Mouse (Mus musculus) heart, postnatal 0 days (tissue): ENCODE results near the gene Gramd1c. TPM values are rescaled to one million over a fixed set of nuclear protein-coding genes. Genes with fewer than 3 reads are reported as not detected.
A peak's percentile ranks its signal among the peaks of the same experiment; 100 is the strongest.

Experiments used
- ATAC-seq: fragments of 200-750 bp; cut with Nextera tagmentation; 2 replicates; pipeline ENCODE4 v1.8.0; 2017; ENCODE audit warnings: low read depth, moderate number of reproducible peaks, moderate library complexity; ENCODE audit not compliant: insufficient read depth
- DNase-seq: peaks from one replicate; pipeline ENCODE4 v3.0.0-alpha.2; 2016; ENCODE audit warnings: low spot score
- H3K27ac ChIP-seq: fragments of 300-500 bp; sonication (generic); 2 replicates; pipeline ENCODE4 v1.5.1; 2014; ENCODE audit warnings: low read depth, mild to moderate bottlenecking
- H3K27me3 ChIP-seq: fragments of 300-500 bp; sonication (generic); 2 replicates; pipeline ENCODE4 v1.6.1; 2014; ENCODE audit warnings: low read length, mixed read lengths; ENCODE audit not compliant: control insufficient read depth, insufficient read depth
- H3K36me3 ChIP-seq: fragments of 300-500 bp; sonication (generic); replicated peaks from 2 replicates; pipeline ENCODE4 v1.6.1; 2014; ENCODE audit warnings: low read length, mixed read lengths; ENCODE audit not compliant: control insufficient read depth, insufficient read depth
- H3K4me1 ChIP-seq: fragments of 300-500 bp; sonication (generic); 2 replicates; pipeline ENCODE4 v1.6.1; 2014; ENCODE audit warnings: antibody characterized with exemption; ENCODE audit not compliant: control insufficient read depth, insufficient read depth
- H3K4me2 ChIP-seq: fragments of 300-500 bp; sonication (generic); 2 replicates; pipeline ENCODE4 v1.6.1; 2014; ENCODE audit warnings: low read depth, mild to moderate bottlenecking, low read length, moderate library complexity
- H3K4me3 ChIP-seq: fragments of 300-500 bp; sonication (generic); 2 replicates; pipeline ENCODE4 v1.5.1; 2014; ENCODE audit warnings: low read depth, low read length
- H3K9ac ChIP-seq: fragments of 300-500 bp; sonication (generic); replicated peaks from 2 replicates; pipeline ENCODE4 v1.6.1; 2014; ENCODE audit warnings: low read depth, low read length, mixed read lengths
- H3K9me3 ChIP-seq: fragments of 300-500 bp; sonication (generic); replicated peaks from 2 replicates; pipeline ENCODE4 v1.6.1; 2016; ENCODE audit warnings: low read length; ENCODE audit not compliant: control insufficient read depth
- CTCF ChIP-seq: IDR thresholded peaks from 2 replicates; pipeline ENCODE4 v1.5.1; 2016; ENCODE audit warnings: antibody characterized with exemption, control low read depth, low read depth
- EP300 ChIP-seq: IDR thresholded peaks from 2 replicates; pipeline ENCODE4 v1.6.1; 2016; ENCODE audit warnings: antibody characterized with exemption, low read depth
- WGBS: fragments of 180-500 bp; shearing (Covaris S2); extraction: QIAGEN DNeasy Blood & Tissue Kit; methylation state at CpG from one replicate; pipeline ENCODE4 v1.1.7; 2014; 5-methylcytosine and 5-hydroxymethylcytosine counted together
- polyA plus RNA-seq: library from polyadenylated mRNA; unstranded; fragments of >200 nt; fragmentation: Nextera tagmentation; extraction: Ambion mirVana; gene quantifications from 2 replicates; pipeline ENCODE4 v1.2.1, GENCODE M21; 2015
- total RNA-seq: library from RNA; depleted of rRNA; stranded (reverse); fragments of >200 nt; gene quantifications from 2 replicates; pipeline ENCODE4 v1.2.3, GENCODE M21; 2014; ENCODE audit warnings: low replicate concordance

The Gramd1c gene
- total and polyA plus RNA-seq, 2 experiments from 2014 or later = 1.0 to 2.0 TPM

GRCm38 (mm10) chr16:44017707-44018106 is 45.4 kb downstream of the Gramd1c start:
- TF ChIP-seq CTCF (no peak), EP300 (no peak)
- Histone ChIP-seq H3K27ac (no peak overlapping the region), H3K9me3 (no peaks in the 10 kb centered on the region), H3K4me3 (no peak overlapping the region), H3K36me3 (no peaks in the 10 kb centered on the region), H3K4me2 (no peak overlapping the region), H3K4me1 (no peaks in the 10 kb centered on the region), H3K27me3 (no peaks in the 10 kb centered on the region), H3K9ac (no peak overlapping the region)
- WGBS = 73% methylated on average over 4 of the region's 4 CpGs
- DNase-seq (no peak), ATAC-seq (no peak)

GRCm38 (mm10) chr16:44016164-44016563 is 47.0 kb downstream of the Gramd1c start:
- no peaks in the 10 kb centered on the region for H3K27me3 ChIP-seq
- H3K9ac ChIP-seq = peak overlapping the region; percentile 42
- H3K9me3 ChIP-seq = no peaks in the 10 kb centered on the region
- ATAC-seq (peak; percentile 90), DNase-seq (peak; percentile 51)
- H3K4me2 ChIP-seq = peak overlapping the region; percentile 77
- WGBS = 7% methylated on average over 11 of the region's 11 CpGs
- peak overlapping the region; percentile 39 for H3K4me3 ChIP-seq
- TF ChIP-seq EP300 = no peak
- no peak for TF ChIP-seq CTCF
- H3K27ac ChIP-seq = no peak overlapping the region
- H3K4me1 ChIP-seq = no peaks in the 10 kb centered on the region
- H3K36me3 ChIP-seq = no peaks in the 10 kb centered on the region

DNA sequence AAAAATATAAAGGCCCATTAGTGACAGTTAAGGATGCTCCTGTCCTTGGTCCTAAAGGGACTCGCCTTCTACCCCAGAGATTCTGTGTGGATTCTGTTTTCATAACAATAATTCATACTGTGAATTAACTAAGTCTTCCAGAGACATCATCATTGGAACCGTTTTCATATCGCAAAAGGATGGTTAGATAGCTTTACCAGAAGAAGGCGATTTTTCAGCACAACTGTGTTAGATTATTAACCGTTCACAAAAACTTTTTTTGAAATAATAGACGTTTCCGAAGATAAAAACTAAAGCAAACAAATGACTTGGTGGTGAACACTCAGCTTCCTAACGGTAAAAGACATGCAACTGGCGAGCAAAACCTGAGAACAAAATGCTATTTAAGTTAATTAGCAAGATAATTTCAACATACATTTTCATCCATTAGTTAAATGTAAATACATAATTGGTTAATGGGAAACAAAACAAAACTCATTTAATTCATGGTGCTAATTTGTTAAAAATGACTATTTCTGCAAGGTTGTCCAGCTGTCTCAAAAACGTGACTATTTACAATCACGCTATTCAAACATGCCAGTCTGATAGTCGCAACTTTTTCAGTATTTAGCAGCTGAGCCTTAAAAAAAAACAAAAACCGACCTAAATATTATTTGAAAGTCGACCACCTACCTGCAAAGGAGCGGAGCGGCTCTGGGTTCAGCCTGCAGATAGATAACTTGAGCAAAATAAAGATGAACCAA is 47.6 kb downstream of the Gramd1c start:
- Histone ChIP-seq H3K4me1 (no peaks in the 10 kb centered on the region), H3K27me3 (no peaks in the 10 kb centered on the region), H3K36me3 (no peaks in the 10 kb centered on the region), H3K27ac (no peak overlapping the region), H3K4me2 (peak overlapping the region; percentile 77), H3K9me3 (no peaks in the 10 kb centered on the region), H3K4me3 (peak overlapping the region; percentile 39), H3K9ac (peak overlapping the region; percentile 42)
- WGBS = 44% methylated on average over 16 of the region's 16 CpGs
- ATAC-seq (no peak), DNase-seq (no peak)
- TF ChIP-seq EP300 (no peak), CTCF (no peak)

- 62% methylated on average over 5 of the region's 5 CpGs for WGBS
- Histone ChIP-seq H3K9me3 (no peaks in the 10 kb centered on the region), H3K36me3 (no peaks in the 10 kb centered on the region), H3K4me2 (no peak overlapping the region), H3K27ac (no peak overlapping the region), H3K27me3 (no peaks in the 10 kb centered on the region), H3K9ac (no peak overlapping the region), H3K4me3 (no peak overlapping the region), H3K4me1 (no peaks in the 10 kb centered on the region)
- DNase-seq = no peak
- TF ChIP-seq CTCF (no peak), EP300 (no peak)
- no peak for ATAC-seq
Observed at GRCm38 (mm10) chr16:44011010-44011409, 52.1 kb downstream of the Gramd1c start.

DNA sequence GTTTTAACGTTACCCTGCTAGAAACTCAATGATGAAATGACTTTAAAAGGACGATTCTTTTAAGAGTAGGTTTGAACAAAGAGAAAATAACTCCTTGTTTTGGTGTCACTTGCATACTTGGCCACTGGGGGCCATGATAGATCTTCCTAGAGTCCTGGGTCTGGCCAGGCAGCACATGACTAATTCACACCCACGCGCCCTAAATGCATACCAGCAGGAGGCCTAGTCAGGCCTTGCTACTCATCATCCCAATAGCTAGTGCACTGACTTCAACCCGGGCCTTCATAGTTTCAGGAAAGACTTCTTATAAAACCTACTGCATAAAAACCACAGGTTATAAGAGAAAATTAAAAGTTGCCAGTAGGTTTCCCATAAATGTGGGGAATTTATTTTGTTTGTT is 61.1 kb downstream of the Gramd1c start:
- no peak for TF ChIP-seq EP300
- TF ChIP-seq CTCF = peak; percentile 46
- Histone ChIP-seq H3K27me3 (no peaks in the 10 kb centered on the region), H3K4me3 (no peak overlapping the region), H3K9me3 (no peaks in the 10 kb centered on the region), H3K9ac (no peak overlapping the region), H3K4me1 (no peaks in the 10 kb centered on the region), H3K36me3 (no peaks in the 10 kb centered on the region), H3K4me2 (no peak overlapping the region), H3K27ac (no peak overlapping the region)
- ATAC-seq = peak; percentile 58; the same call in 1 of the 2 replicates
- peak; percentile 47 for DNase-seq
- 40% methylated on average over 5 of the region's 5 CpGs for WGBS

DNA sequence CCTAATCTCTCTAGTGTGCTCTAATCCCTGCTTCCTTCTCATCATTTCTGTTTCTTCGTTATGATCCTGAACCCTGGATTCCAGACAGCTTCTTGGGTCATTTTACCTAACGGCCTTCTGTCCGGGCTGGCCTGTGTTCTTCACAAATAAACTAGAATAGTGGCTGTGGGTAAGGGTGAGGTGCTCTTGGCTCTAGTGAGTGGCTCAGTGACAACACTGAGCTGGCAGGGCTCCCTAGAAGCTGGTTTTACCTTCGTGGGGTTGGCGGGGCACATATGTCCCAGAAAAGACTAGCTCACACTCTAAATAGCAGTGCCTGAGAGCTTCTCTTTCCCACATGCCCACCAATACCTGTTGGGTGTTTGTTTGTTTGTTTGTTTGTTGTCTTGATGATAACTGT is 63.6 kb downstream of the Gramd1c start:
- Histone ChIP-seq H3K9ac (no peak overlapping the region), H3K36me3 (no peaks in the 10 kb centered on the region), H3K9me3 (no peaks in the 10 kb centered on the region), H3K4me1 (no peaks in the 10 kb centered on the region), H3K27ac (no peak overlapping the region), H3K4me2 (no peak overlapping the region), H3K4me3 (no peak overlapping the region), H3K27me3 (no peaks in the 10 kb centered on the region)
- no peak for DNase-seq
- TF ChIP-seq EP300 = no peak
- TF ChIP-seq CTCF = no peak
- WGBS = 72% methylated on average over 5 of the region's 5 CpGs
- ATAC-seq = no peak
